ENCODE assay signal across 19 mouse cellular contexts in genomic region chr14:118194219-118194914, GRCm38 (mm10). TPM values are rescaled to one million over a fixed set of nuclear protein-coding genes. Genes with fewer than 3 reads are reported as not detected.
DNase-seq lines count a peak whose midpoint lies in the region; ATAC-seq and TF ChIP-seq lines count a peak whose summit lies in the region.
"Had no signal": no experiment of that assay in that cellular context is flagged by ENCODE, and none has a peak within 500 bp of the region (broad histone marks: within the 10 kb centered on the region; RNA-seq: fewer than 3 reads in every experiment).

No protein-coding gene starts in this region.

- no peak for DNase-seq in neural tube, embryonic 10.5 days (ENCODE audit: extremely low spot score, low spot score)
- no peak for DNase-seq in liver, postnatal 0 days
- DNase-seq in midbrain, postnatal 0 days (ENCODE audit: low spot score), result no peak
- no peak for DNase-seq in embryo, embryonic 10.5 days (ENCODE audit: low spot score)
- no peak for DNase-seq in heart, postnatal 25 days (ENCODE audit: low spot score)
- DNase-seq: cerebellum, adult 9-11 months; gastrocnemius, postnatal 25 days; lung, adult 18-20 months; retina, postnatal 1 day had no signal

- intact Hi-C loops in heart, postnatal 25 days (cut with DNase I), result no loop called here

- H3K4me1 ChIP-seq in erythroblast, embryonic 14.5 days (ENCODE audit: control insufficient read depth), result peaks cover 20% of the 10 kb centered on the region
- no peaks in the 10 kb centered on the region for H3K4me1 ChIP-seq in neural tube, embryonic 12.5 days
- no peaks in the 10 kb centered on the region for H3K4me1 ChIP-seq in liver, postnatal 0 days (ENCODE audit: insufficient read depth)
- no peaks in the 10 kb centered on the region for H3K4me1 ChIP-seq in midbrain, postnatal 0 days (ENCODE audit: insufficient read depth, low read length)
- H3K4me1 ChIP-seq: heart, embryonic 12.5 days had no signal

- no peaks in the 10 kb centered on the region; the same call in 1 of the 2 replicates for H3K27me3 ChIP-seq in erythroblast, embryonic 14.5 days (ENCODE audit: control insufficient read depth)
- H3K27me3 ChIP-seq in neural tube, embryonic 12.5 days (replicated peaks), result no peaks in the 10 kb centered on the region; the same call in 1 of the 2 replicates
- 0 out of 2 replicates have a peak, but pooled peaks cover 5% of the 10 kb centered on the region for H3K27me3 ChIP-seq in liver, postnatal 0 days (ENCODE audit: insufficient read depth, low read length)
- H3K27me3 ChIP-seq in midbrain, postnatal 0 days (ENCODE audit: insufficient read depth, low read length), result 0 out of 2 replicates have a peak, but pooled peaks cover 7% of the 10 kb centered on the region
- H3K27me3 ChIP-seq: CH12.LX; neural tube, embryonic 13.5 days had no signal

- H3K9ac ChIP-seq in neural tube, embryonic 12.5 days, result no peak overlapping the region
- H3K9ac ChIP-seq in liver, postnatal 0 days (replicated peaks), result no peak overlapping the region
- H3K9ac ChIP-seq in midbrain, postnatal 0 days (replicated peaks; ENCODE audit: low read length, poor library complexity, severe bottlenecking), result no peak overlapping the region
- H3K9ac ChIP-seq: heart, embryonic 12.5 days; neural tube, embryonic 13.5 days had no signal

- no peak for TF ChIP-seq CTCF in liver, postnatal 0 days (IDR thresholded peaks at IDR 0.05; ENCODE audit: low read depth)
- TF ChIP-seq CTCF in midbrain, postnatal 0 days (IDR thresholded peaks at IDR 0.05), result no peak

- WGBS in neural tube, embryonic 12.5 days, result 70% methylated on average over 13 of the region's 13 CpGs
- WGBS in liver, postnatal 0 days (ENCODE audit: insufficient replicate concordance), result 53% methylated on average over 13 of the region's 13 CpGs
- WGBS in midbrain, postnatal 0 days, result 25% methylated on average over 13 of the region's 13 CpGs

- H3K9me3 ChIP-seq in erythroblast, embryonic 14.5 days (ENCODE audit: control insufficient read depth, low read length), result no peaks in the 10 kb centered on the region
- H3K9me3 ChIP-seq in neural tube, embryonic 12.5 days, result no peaks in the 10 kb centered on the region
- H3K9me3 ChIP-seq in liver, postnatal 0 days (ENCODE audit: low read length), result no peaks in the 10 kb centered on the region
- H3K9me3 ChIP-seq in midbrain, postnatal 0 days (ENCODE audit: low read length), result no peaks in the 10 kb centered on the region
- H3K9me3 ChIP-seq: heart, embryonic 12.5 days; neural tube, embryonic 13.5 days had no signal

- H3K27ac ChIP-seq in neural tube, embryonic 12.5 days, result no peak overlapping the region
- no peak overlapping the region for H3K27ac ChIP-seq in liver, postnatal 0 days (ENCODE audit: low read depth)
- no peak overlapping the region; the same call in 1 of the 2 replicates for H3K27ac ChIP-seq in midbrain, postnatal 0 days (ENCODE audit: low read depth, low read length)
- H3K27ac ChIP-seq: neural tube, embryonic 13.5 days had no signal

- H3K36me3 ChIP-seq in erythroblast, embryonic 14.5 days (ENCODE audit: control insufficient read depth), result no peaks in the 10 kb centered on the region
- no peaks in the 10 kb centered on the region for H3K36me3 ChIP-seq in neural tube, embryonic 12.5 days
- H3K36me3 ChIP-seq in liver, postnatal 0 days (replicated peaks; ENCODE audit: insufficient read depth, low read length), result no peaks in the 10 kb centered on the region
- H3K36me3 ChIP-seq in midbrain, postnatal 0 days (ENCODE audit: insufficient read depth, low read length), result no peaks in the 10 kb centered on the region
- H3K36me3 ChIP-seq: heart, embryonic 12.5 days; neural tube, embryonic 13.5 days had no signal

- H3K4me2 ChIP-seq in neural tube, embryonic 12.5 days (replicated peaks), result 0 out of 2 replicates have a peak overlapping the region, but pooled peaks have one; percentile 7
- H3K4me2 ChIP-seq in liver, postnatal 0 days (ENCODE audit: low read depth, low read length), result 0 out of 2 replicates have a peak overlapping the region, but pooled peaks have one; percentile 19
- peak overlapping the region; percentile 20; the same call in 1 of the 2 replicates for H3K4me2 ChIP-seq in midbrain, postnatal 0 days (ENCODE audit: low read depth, low read length, poor library complexity, severe bottlenecking)
- H3K4me2 ChIP-seq: heart, embryonic 12.5 days; neural tube, embryonic 13.5 days had no signal

- ATAC-seq in erythroblast, adult 5-6 weeks (replicated peaks; ENCODE audit: low FRiP score, poor library complexity, severe bottlenecking), result no peak
- ATAC-seq in neural tube, embryonic 12.5 days (ENCODE audit: low FRiP score, low read depth), result no peak
- ATAC-seq in liver, postnatal 0 days, result no peak
- ATAC-seq in midbrain, postnatal 0 days (ENCODE audit: low FRiP score), result peak; percentile 34; the same call in 1 of the 2 replicates

- peak overlapping the region; percentile 20 for H3K4me3 ChIP-seq in erythroblast, embryonic 14.5 days (replicated peaks)
- no peak overlapping the region for H3K4me3 ChIP-seq in neural tube, embryonic 12.5 days
- no peak overlapping the region for H3K4me3 ChIP-seq in liver, postnatal 0 days (ENCODE audit: low read depth, low read length)
- H3K4me3 ChIP-seq in midbrain, postnatal 0 days (ENCODE audit: low read depth, low read length), result no peak overlapping the region
- H3K4me3 ChIP-seq: heart, embryonic 12.5 days; megakaryocyte, embryonic 14.5 days; neural tube, embryonic 13.5 days had no signal

- no peak for TF ChIP-seq EP300 in liver, postnatal 0 days (IDR thresholded peaks at IDR 0.05; ENCODE audit: low read depth)

RNA-seq across cellular contexts. Expression of gene Sox21, which starts 42.5 kb away (rescaled TPM):
- polyA plus RNA-seq in erythroblast, embryonic 14.5 days (2012), result 0.01 TPM in 1 of 2 replicates, not detected in the other
- not detected in 2 replicates for total RNA-seq in erythroblast, adult 5-6 weeks (2015; ENCODE audit: low replicate concordance)
- total RNA-seq in erythroblast, adult 5-6 weeks (2017; ENCODE audit: low replicate concordance), result not detected in 2 replicates
- polyA plus RNA-seq in neural tube, embryonic 12.5 days (2016; fragmentation: Nextera tagmentation; extraction: Ambion mirVana), result 14.9 and 15.1 TPM in 2 replicates
- polyA plus RNA-seq in liver, postnatal 0 days (2015; fragmentation: Nextera tagmentation; extraction: Ambion mirVana), result not detected in 2 replicates
- total RNA-seq in midbrain, postnatal 0 days (2014; rRNA removed), result 27.8 and 37.9 TPM in 2 replicates
- polyA plus RNA-seq in midbrain, postnatal 0 days (2015; fragmentation: Nextera tagmentation; extraction: Ambion mirVana), result 6.4 and 7.4 TPM in 2 replicates
- total RNA-seq in heart, postnatal 25 days (2021), result not detected
- total RNA-seq: adrenal gland, adult 18-20 months; CH12.LX; gastrocnemius, postnatal 25 days had no signal
- polyA plus RNA-seq: kidney, embryonic 14.5 days; testis, adult 2 months had no signal

RNA-seq across cellular contexts. Expression of gene Gpr180, which starts 57.4 kb away (rescaled TPM):
- 0.04 and 0.07 TPM in 2 replicates for polyA plus RNA-seq in erythroblast, embryonic 14.5 days (2012)
- 6.1 TPM in 1 of 2 replicates, not detected in the other for total RNA-seq in erythroblast, adult 5-6 weeks (2015; ENCODE audit: low replicate concordance)
- total RNA-seq in erythroblast, adult 5-6 weeks (2017; ENCODE audit: low replicate concordance), result 1.3 and 2.0 TPM in 2 replicates
- polyA plus RNA-seq in neural tube, embryonic 12.5 days (2016; fragmentation: Nextera tagmentation; extraction: Ambion mirVana), result 38.9 and 39.0 TPM in 2 replicates
- 12.3 and 13.4 TPM in 2 replicates for polyA plus RNA-seq in liver, postnatal 0 days (2015; fragmentation: Nextera tagmentation; extraction: Ambion mirVana)
- 43.7 and 62.3 TPM in 2 replicates for total RNA-seq in midbrain, postnatal 0 days (2014; rRNA removed)
- 49.3 and 51.6 TPM in 2 replicates for polyA plus RNA-seq in midbrain, postnatal 0 days (2015; fragmentation: Nextera tagmentation; extraction: Ambion mirVana)
- total RNA-seq in heart, postnatal 25 days (2021), result 10 to 100 TPM; 20.3 to 21.1 TPM

Comparison
In these comparisons a context has a peak if more than half of its experiments do, and no peak if none do; other contexts are left out.
1. RNA of gene Gpr180, which starts 57.4 kb away (polyA plus RNA-seq): 49.3 to 51.6 TPM in midbrain, postnatal 0 days, 38.9 to 39.0 TPM in neural tube, embryonic 12.5 days and 12.3 to 13.4 TPM in liver, postnatal 0 days; 0.04 to 0.07 TPM in erythroblast, embryonic 14.5 days; every median in the first group is over 10 times any median in the second.
2. Peak in every context shown above with its lines, with median percentiles within 50 percentile points of each other: H3K4me2 ChIP-seq.